Mouse (Mus musculus) cerebellum, adult 2 months (tissue): ENCODE data around the gene 4930505A04Rik.

Source experiments
- CTCF ChIP-seq: fragments of 200-500 bp; IDR thresholded peaks from 2 replicates; pipeline ENCODE4 v1.5.1; 2011; ENCODE audit warnings: low read depth, mild to moderate bottlenecking, control low read depth, low read length, moderate library complexity, borderline replicate concordance; ENCODE audit not compliant: insufficient read depth
- POLR2A ChIP-seq: fragments of 200-500 bp; IDR thresholded peaks from 2 replicates; pipeline ENCODE4 v1.6.1; 2011; ENCODE audit warnings: low read length, control low read depth, borderline replicate concordance; ENCODE audit not compliant: insufficient read depth

GRCm38 (mm10) chr11:30498738-30499355, 27.2 kb upstream of the 4930505A04Rik start:
- TF ChIP-seq CTCF (no peak), POLR2A (no peak)
